Mouse (Mus musculus) frontal cortex, adult 2 months (tissue): ENCODE measurements around the gene Mon2. TPM values are rescaled to one million over a fixed set of nuclear protein-coding genes. Genes with fewer than 3 reads are reported as not detected.
"Not testable (repeated sequence)": the region's sequence is repeated elsewhere in the genome, so short reads cannot be mapped to it uniquely, and the experiment has no call there.

Source experiments
- DNase-seq, 2 experiments: peaks; one replicate each; pipeline ENCODE4 v3.0.0; 2022; ENCODE audit warnings: low spot score in 1 of 2; ENCODE audit errors: extremely low spot score in 1 of 2
- polyA plus RNA-seq: library from polyadenylated mRNA; depleted of rRNA; stranded (reverse); fragments of >200 nt; gene quantifications from 2 replicates; pipeline ENCODE4 v1.2.3, GENCODE M21; 2012; rRNA removed

Gene Mon2
- polyA plus RNA-seq, 1 experiment, result 54.6 TPM

DNA sequence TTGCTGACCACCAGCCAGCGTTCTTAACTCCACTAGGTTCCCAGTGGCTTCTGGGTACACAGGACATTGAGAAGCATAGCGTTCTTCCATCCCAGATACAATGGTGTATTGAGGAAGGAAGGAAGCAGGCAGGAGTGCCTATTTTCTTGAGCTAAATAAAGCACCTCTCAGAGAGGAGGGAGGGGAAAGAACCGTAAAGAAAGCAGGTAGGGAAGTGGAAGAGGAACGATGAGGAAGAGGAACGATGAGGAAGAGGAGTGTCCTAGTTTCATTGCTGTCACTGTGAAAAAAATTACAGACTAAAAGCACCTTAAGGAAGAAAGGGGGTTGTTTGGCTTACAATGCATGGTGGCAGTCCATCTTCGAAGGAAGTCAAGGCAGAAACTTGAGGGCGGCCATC lies 106.1 kb downstream of the Mon2 start:
- no peak for DNase-seq

GRCm38 (mm10) chr10:122966421-122966820 lies 109.9 kb downstream of the Mon2 start:
- DNase-seq, result no peak

GRCm38 (mm10) chr10:122965650-122966049 lies 110.7 kb downstream of the Mon2 start:
- DNase-seq, result not testable (repeated sequence)

DNA sequence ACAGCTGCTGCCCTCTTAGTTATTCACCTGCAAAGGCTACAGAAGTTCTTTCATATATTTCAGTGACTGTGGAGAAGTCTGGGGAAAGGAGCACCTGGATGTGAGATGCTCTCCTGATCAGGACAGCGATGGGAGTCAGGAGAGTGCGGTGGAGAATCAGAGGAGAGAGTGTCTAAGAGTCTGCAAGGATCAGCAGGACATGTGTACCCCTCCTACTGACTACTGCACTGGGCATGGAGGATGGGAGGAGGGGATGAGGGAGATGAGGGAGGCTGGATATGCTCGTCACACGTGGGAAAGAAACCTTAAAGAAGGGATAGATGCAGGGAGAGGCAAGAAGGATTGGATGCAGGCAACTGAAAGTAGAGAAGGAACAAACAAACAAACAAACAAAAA lies 112.1 kb downstream of the Mon2 start:
- no peak for DNase-seq

- DNase-seq, result no peak
Observed at GRCm38 (mm10) chr10:122963463-122964240, 112.7 kb downstream of the Mon2 start.

DNA sequence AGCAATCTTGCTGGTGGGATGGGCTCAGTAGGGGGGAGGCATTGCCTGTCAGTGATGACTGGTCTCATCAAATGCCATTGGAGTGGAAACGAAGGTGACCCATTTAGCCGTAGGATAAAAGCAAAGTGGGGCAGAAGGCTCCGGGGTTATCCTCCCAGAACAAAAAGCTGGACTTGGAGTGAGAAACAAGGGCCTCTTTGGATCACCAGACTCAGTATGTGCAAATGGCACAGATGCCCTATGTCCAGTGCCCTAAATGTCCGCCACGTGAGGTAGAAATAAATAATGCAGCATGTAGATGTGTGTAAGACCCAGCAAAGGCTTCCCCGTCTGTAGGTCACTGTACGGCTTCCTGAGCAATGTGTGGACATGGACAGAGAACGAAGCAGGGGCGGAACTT lies 113.7 kb downstream of the Mon2 start:
- DNase-seq, result no peak

DNA sequence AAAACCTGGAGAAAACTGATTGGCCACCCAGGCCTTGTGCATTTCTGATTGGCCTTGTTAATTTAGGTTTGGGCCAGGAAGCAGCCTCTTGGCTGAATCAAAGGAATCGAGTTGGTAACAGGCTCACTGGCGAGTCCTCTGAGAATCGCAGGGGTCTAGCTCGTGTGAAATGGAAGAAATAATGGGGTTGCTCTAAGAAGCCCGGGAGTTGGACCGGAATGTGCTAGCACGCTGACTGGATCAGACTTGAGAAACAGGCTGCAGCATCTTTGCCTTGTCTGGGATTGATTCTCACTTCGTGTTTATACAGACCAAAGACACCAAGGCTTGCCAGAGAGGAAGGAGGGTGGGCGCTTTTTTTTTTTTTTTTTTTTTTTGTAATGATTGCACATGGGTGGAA lies 114.8 kb downstream of the Mon2 start:
- no peak for DNase-seq

- no peak for DNase-seq
Observed at GRCm38 (mm10) chr10:122960738-122961137, 115.6 kb downstream of the Mon2 start.

GRCm38 (mm10) chr10:122960216-122960615 lies 116.1 kb downstream of the Mon2 start:
- no peak for DNase-seq

DNA sequence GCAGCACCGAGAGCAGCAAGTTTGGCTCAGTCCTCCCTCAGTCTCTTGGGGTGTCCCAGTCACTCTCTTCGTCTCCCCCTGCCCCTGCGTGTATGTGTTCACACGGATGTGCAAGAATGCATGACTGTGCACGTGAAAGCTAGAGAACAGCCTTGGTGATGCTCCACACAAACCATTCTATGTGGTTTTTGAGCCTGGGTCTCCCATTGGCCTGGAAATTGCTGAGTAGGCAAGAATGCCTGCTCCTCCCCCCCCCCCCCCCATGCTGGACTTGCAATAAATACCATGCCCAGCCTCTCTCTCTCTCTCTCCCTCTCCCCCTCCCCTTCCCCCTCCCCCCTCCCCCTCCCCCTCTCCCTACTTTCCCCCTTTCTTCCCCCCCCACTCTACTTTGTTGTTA lies 117.6 kb downstream of the Mon2 start:
- DNase-seq, result no peak

DNA sequence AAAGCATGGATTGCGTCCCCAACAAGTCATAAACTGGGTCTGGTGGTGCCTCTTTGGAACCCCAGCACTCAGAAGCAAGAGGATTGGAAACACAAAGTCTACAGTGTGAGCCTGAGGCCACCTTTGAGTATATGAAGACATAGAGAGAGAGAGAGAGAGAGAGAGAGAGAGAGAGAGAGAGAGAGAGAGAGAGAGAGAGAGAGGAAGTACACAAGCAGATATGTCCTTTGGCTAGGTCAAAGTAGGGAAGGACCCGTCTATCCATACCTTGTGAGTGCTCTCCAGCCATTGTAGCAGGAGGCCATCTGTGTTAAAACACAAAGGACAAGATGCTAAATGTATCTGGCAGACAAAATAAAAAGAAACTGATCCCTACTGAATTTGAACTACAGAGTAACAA lies 118.4 kb downstream of the Mon2 start:
- DNase-seq, result no peak

- no peak for DNase-seq
Observed at GRCm38 (mm10) chr10:122953576-122953975, 122.7 kb downstream of the Mon2 start.

DNA sequence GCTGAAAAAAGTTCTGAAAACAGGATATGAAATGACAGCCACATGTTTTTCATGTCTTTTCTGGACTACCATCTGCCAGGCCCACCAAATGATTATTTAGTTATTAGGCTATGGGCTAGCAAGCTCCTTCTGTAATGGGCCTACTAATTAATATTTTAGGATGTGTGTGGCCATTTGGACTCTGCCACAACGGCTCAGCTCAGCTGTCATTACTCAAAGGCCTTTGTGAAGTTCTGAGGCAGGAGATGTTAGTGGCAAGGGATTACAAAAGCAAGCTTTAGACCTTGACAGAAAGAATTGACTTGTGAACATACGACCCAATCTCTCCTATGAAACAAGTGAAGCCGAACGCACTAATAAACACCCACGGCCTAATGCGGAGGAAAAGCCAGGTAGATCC lies 125.3 kb downstream of the Mon2 start:
- no peak for DNase-seq

DNA sequence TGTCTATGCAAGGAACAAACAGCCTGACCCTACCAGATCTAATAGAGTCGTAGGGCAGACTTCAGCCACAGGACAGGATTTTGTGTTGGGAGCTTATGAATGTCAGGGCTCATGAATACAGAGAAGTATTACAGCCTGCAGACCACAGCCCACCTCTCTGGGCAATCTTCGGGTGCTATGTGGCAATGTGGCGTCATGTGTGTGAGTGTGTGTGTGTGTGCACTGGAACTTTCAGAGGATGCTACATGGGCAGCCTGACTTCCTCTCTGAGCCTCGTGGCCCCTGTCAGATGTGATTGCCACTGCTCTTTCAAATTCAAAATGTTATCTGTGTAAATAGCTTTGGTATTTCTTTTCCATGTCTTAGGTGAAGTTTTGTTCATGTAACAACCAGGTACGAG lies 131.4 kb downstream of the Mon2 start:
- no peak for DNase-seq

GRCm38 (mm10) chr10:122943824-122944223 lies 132.5 kb downstream of the Mon2 start:
- no peak for DNase-seq

DNA sequence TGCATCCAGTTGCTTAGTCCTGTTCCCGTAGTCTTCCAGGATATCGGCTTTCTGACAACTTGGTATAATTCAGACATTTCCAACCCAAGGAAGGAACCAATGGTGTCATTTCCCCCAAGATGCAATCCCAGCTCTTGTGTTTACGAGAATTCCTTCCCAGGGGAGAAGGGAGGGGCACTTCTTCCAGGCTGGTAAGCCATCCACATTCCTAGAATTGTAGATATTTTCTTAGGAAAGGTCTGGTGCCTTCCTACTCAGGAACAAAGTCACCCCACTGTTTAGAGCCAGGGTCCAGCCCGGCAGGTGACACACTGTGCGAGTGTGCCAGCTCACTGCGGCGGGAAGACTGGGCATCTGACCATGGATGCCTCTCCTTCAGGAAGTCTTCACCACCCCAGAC lies 133.5 kb downstream of the Mon2 start:
- no peak for DNase-seq

Other genes starting within 250 kb of the Mon2 start
- 45.3 and 54.1 TPM in 2 replicates for gene Usp15, start 120.5 kb upstream of the Mon2 start, polyA plus RNA-seq
- 19.2 and 22.4 TPM in 2 replicates for gene Fam19a2, start 187.5 kb upstream of the Mon2 start, polyA plus RNA-seq